In genomic region chr9:84032669-84033341, GRCm38 (mm10) we compare ENCODE assay signal across 7 mouse cellular contexts.
A peak's percentile ranks its signal among the peaks of the same experiment; 100 is the strongest.
DNase-seq lines count a peak whose midpoint lies in the region; ATAC-seq lines count a peak whose summit lies in the region.

No protein-coding gene starts in this region.

- H3K27me3 ChIP-seq in heart, embryonic 10.5 days (ENCODE audit: insufficient read depth, poor library complexity, severe bottlenecking): no peaks in the 10 kb centered on the region
- H3K27me3 ChIP-seq in lung, embryonic 16.5 days (ENCODE audit: control insufficient read depth, insufficient read depth, low read depth, low read length): no peaks in the 10 kb centered on the region

- H3K9me3 ChIP-seq in heart, embryonic 10.5 days: no peaks in the 10 kb centered on the region
- H3K9me3 ChIP-seq in lung, embryonic 16.5 days (ENCODE audit: control insufficient read depth, low read length): no peaks in the 10 kb centered on the region

- H3K9ac ChIP-seq in lung, embryonic 16.5 days (ENCODE audit: low read length): no peak overlapping the region

- 32% methylated on average over 19 of the region's 19 CpGs for WGBS in heart, embryonic 10.5 days
- WGBS in lung, embryonic 16.5 days: 36% methylated on average over 19 of the region's 19 CpGs

- peak; percentile 77 for ATAC-seq in lung, embryonic 16.5 days (ENCODE audit: low read depth)

- H3K4me3 ChIP-seq in heart, embryonic 10.5 days: peak overlapping the region; percentile 27; the same call in 1 of the 2 replicates
- no peak overlapping the region for H3K4me3 ChIP-seq in lung, embryonic 16.5 days (ENCODE audit: low read length)

- peaks cover 12% of the 10 kb centered on the region; the same call in 1 of the 2 replicates for H3K4me1 ChIP-seq in heart, embryonic 10.5 days
- H3K4me1 ChIP-seq in lung, embryonic 16.5 days (replicated peaks; ENCODE audit: control insufficient read depth, insufficient read depth, low read length): peaks cover 2% of the 10 kb centered on the region; the same call in 1 of the 2 replicates

- DNase-seq in Muller cell, postnatal 12 days (ENCODE audit: inconsistent ontology term): peak; percentile 94
- DNase-seq in embryo, embryonic 10.5 days (ENCODE audit: low spot score): peak; percentile 59
- DNase-seq in heart, embryonic 10.5 days (ENCODE audit: low spot score): no peak
- DNase-seq in B cell, adult 2 months: no peak
- DNase-seq in urinary bladder, postnatal 10 days (ENCODE audit: low spot score): no peak
- DNase-seq in thymus, adult 18-20 months: no peak

- no peak overlapping the region for H3K27ac ChIP-seq in heart, embryonic 10.5 days
- H3K27ac ChIP-seq in lung, embryonic 16.5 days (ENCODE audit: low read length): no peak overlapping the region

- no peaks in the 10 kb centered on the region for H3K36me3 ChIP-seq in heart, embryonic 10.5 days
- H3K36me3 ChIP-seq in lung, embryonic 16.5 days (ENCODE audit: control insufficient read depth, insufficient read depth, low read length): no peaks in the 10 kb centered on the region

- H3K4me2 ChIP-seq in lung, embryonic 16.5 days (ENCODE audit: low read depth, low read length): 0 out of 2 replicates have a peak overlapping the region, but pooled peaks have one; percentile 29

Comparison
In these comparisons a context has a peak if more than half of its experiments do, and no peak if none do; other contexts are left out.
1. DNase-seq: peak in Muller cell, postnatal 12 days (single experiment) and embryo, embryonic 10.5 days (single experiment); none in heart, embryonic 10.5 days (single experiment), B cell, adult 2 months (0 of 2), urinary bladder, postnatal 10 days (single experiment) and thymus, adult 18-20 months (0 of 2).